Mouse (Mus musculus): Measurements from ENCODE around the gene Aff1.

Aff1 gene

GRCm38 (mm10) chr5:103691624-103692530, at the start of gene Aff1:
Aff1 (plus strand) TSS chr5:103692374.
- DNase-seq (ENCODE audit: low read depth), result peak; percentile 92

- DNase-seq (ENCODE audit: low read depth), result no peak
Observed at GRCm38 (mm10) chr5:103644167-103644566, 48.0 kb upstream of the Aff1 start.

GRCm38 (mm10) chr5:103647320-103647719, 44.9 kb upstream of the Aff1 start:
- DNase-seq (ENCODE audit: low read depth), result no peak

- DNase-seq (ENCODE audit: low read depth), result peak; percentile 86
Observed at GRCm38 (mm10) chr5:103654225-103654624, 37.9 kb upstream of the Aff1 start.

- no peak for DNase-seq (ENCODE audit: low read depth)
Observed at GRCm38 (mm10) chr5:103654780-103655179, 37.4 kb upstream of the Aff1 start.

GRCm38 (mm10) chr5:103655346-103656118, 36.6 kb upstream of the Aff1 start, which contains the start of gene 1700016H13Rik:
1700016H13Rik (minus strand) TSS chr5:103656010.
- peak; percentile 80 for DNase-seq (ENCODE audit: low read depth)

GRCm38 (mm10) chr5:103658921-103659320, 33.3 kb upstream of the Aff1 start:
- DNase-seq (ENCODE audit: low read depth), result peak; percentile 53

- peak; percentile 83 for DNase-seq (ENCODE audit: low read depth)
Observed at GRCm38 (mm10) chr5:103659571-103659970, 32.6 kb upstream of the Aff1 start.

- no peak for DNase-seq (ENCODE audit: low read depth)
Observed at GRCm38 (mm10) chr5:103664932-103665331, 27.2 kb upstream of the Aff1 start.

- DNase-seq (ENCODE audit: low read depth), result no peak
Observed at GRCm38 (mm10) chr5:103665876-103666275, 26.3 kb upstream of the Aff1 start.

GRCm38 (mm10) chr5:103671858-103672257, 20.3 kb upstream of the Aff1 start:
- no peak for DNase-seq (ENCODE audit: low read depth)

GRCm38 (mm10) chr5:103673611-103674010, 18.6 kb upstream of the Aff1 start:
- no peak for DNase-seq (ENCODE audit: low read depth)

GRCm38 (mm10) chr5:103674482-103674881, 17.7 kb upstream of the Aff1 start:
- DNase-seq (ENCODE audit: low read depth), result no peak

- DNase-seq (ENCODE audit: low read depth), result no peak
Observed at GRCm38 (mm10) chr5:103676289-103676881, 15.8 kb upstream of the Aff1 start.

GRCm38 (mm10) chr5:103677894-103678293, 14.3 kb upstream of the Aff1 start:
- DNase-seq (ENCODE audit: low read depth), result no peak

GRCm38 (mm10) chr5:103678974-103679373, 13.2 kb upstream of the Aff1 start:
- DNase-seq (ENCODE audit: low read depth), result no peak

GRCm38 (mm10) chr5:103680381-103680780, 11.8 kb upstream of the Aff1 start:
- peak; percentile 87 for DNase-seq (ENCODE audit: low read depth)

- no peak for DNase-seq (ENCODE audit: low read depth)
Observed at GRCm38 (mm10) chr5:103681824-103682223, 10.3 kb upstream of the Aff1 start.

GRCm38 (mm10) chr5:103689645-103690044, 2.5 kb upstream of the Aff1 start:
- DNase-seq (ENCODE audit: low read depth), result no peak

- no peak for DNase-seq (ENCODE audit: low read depth)
Observed at GRCm38 (mm10) chr5:103690190-103690589, 2.0 kb upstream of the Aff1 start.

- no peak for DNase-seq (ENCODE audit: low read depth)
Observed at GRCm38 (mm10) chr5:103691171-103691570, 1.0 kb upstream of the Aff1 start.

GRCm38 (mm10) chr5:103692531-103693040, 412 bp downstream of the Aff1 start:
- no peak for DNase-seq (ENCODE audit: low read depth)

All from induced T-regulatory cell, adult 2 months (primary cell).